Mouse (Mus musculus) right cerebral cortex, adult 18-20 months (tissue): ENCODE measurements around the gene Drg2.

Experiments used
- DNase-seq: peaks from one replicate; pipeline ENCODE4 v3.0.0; 2022; ENCODE audit warnings: mixed read lengths

Gene Drg2

GRCm38 (mm10) chr11:60470743-60471142 lies 16.4 kb downstream of the Drg2 start:
- DNase-seq, result no peak

GRCm38 (mm10) chr11:60474534-60474933 lies 20.1 kb downstream of the Drg2 start:
- no peak for DNase-seq

- no peak for DNase-seq
Observed at GRCm38 (mm10) chr11:60475668-60476362, 21.4 kb downstream of the Drg2 start.

GRCm38 (mm10) chr11:60478121-60478520 lies 23.7 kb downstream of the Drg2 start:
- DNase-seq, result no peak

GRCm38 (mm10) chr11:60486267-60486666 lies 31.9 kb downstream of the Drg2 start:
- no peak for DNase-seq

GRCm38 (mm10) chr11:60492726-60493125 lies 38.3 kb downstream of the Drg2 start:
- DNase-seq, result no peak

GRCm38 (mm10) chr11:60495692-60496091 lies 41.3 kb downstream of the Drg2 start:
- DNase-seq, result no peak

GRCm38 (mm10) chr11:60507281-60507680 lies 52.9 kb downstream of the Drg2 start:
- DNase-seq, result no peak

GRCm38 (mm10) chr11:60508950-60509349 lies 54.6 kb downstream of the Drg2 start:
- no peak for DNase-seq

- DNase-seq, result no peak
Observed at GRCm38 (mm10) chr11:60509500-60509899, 55.1 kb downstream of the Drg2 start.

- no peak for DNase-seq
Observed at GRCm38 (mm10) chr11:60511893-60512292, 57.5 kb downstream of the Drg2 start.

GRCm38 (mm10) chr11:60512520-60512919 lies 58.1 kb downstream of the Drg2 start:
- DNase-seq, result no peak

- DNase-seq, result no peak
Observed at GRCm38 (mm10) chr11:60514941-60515340, 60.5 kb downstream of the Drg2 start.

- DNase-seq, result no peak
Observed at GRCm38 (mm10) chr11:60518305-60518704, 63.9 kb downstream of the Drg2 start.
